Mouse (Mus musculus): ENCODE data around the gene Arrb1. TPM values are rescaled to one million over a fixed set of nuclear protein-coding genes. Genes with fewer than 3 reads are reported as not detected.

Arrb1 gene
- polyA plus RNA-seq, 1 experiment from 2014 or later = 13.1 TPM

DNA sequence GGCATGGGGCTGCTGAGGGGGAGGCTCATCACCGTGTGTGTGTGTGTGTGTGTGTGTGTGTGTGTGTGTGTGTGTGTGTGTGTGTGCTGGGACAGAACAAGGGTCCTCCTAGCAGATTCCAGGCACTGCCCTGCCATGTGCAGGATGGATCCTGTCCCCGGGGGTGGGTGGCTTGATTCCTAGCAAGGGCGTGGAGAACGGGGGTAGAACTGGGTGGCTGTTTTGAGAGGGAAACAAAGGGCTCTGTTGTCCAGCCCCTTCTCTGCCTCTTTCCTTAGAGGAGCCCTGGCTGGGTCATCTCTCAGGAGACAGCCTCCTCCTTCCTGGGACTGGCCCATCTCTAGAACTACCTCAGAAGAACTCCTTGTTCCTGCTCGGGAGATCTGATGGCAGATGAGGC, 5.9 kb downstream of the Arrb1 start:
- Histone ChIP-seq H3K9me3 (no peaks in the 10 kb centered on the region), H3K4me3 (no peak overlapping the region), H3K36me3 (0 out of 2 replicates have a peak, but pooled peaks cover 3% of the 10 kb centered on the region), H3K4me1 (peaks cover 77% of the 10 kb centered on the region), H3K27me3 (ENCODE audit: insufficient read depth, poor library complexity, severe bottlenecking) (no peaks in the 10 kb centered on the region), H3K27ac (peak overlapping the region; percentile 43)
- DNase-seq (ENCODE audit: low spot score) = no peak
- 47% methylated on average over 5 of the region's 5 CpGs for WGBS

DNA sequence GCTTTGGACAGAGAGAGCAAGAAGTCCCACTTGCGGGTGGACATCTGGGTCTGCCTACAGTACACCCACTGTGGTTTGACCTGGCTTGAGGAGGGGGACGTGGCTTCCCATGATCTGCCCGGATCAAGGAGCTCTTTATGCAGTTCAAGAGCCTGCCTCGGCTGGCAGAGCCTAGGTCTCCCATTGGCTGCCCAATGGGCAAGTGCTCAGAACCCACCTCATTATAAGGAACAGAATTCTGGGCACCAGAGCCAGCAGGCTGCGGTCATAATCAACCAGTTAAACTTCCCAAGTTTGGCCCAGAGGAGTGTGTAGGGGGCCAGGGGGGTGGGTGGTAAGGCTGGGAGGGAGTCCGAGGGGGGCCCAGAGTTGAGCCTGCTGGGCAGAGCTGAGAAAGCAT, 9.0 kb downstream of the Arrb1 start:
- H3K27me3 ChIP-seq (ENCODE audit: insufficient read depth, poor library complexity, severe bottlenecking) = no peaks in the 10 kb centered on the region
- H3K9me3 ChIP-seq = no peaks in the 10 kb centered on the region
- peaks cover 67% of the 10 kb centered on the region for H3K4me1 ChIP-seq
- H3K4me3 ChIP-seq = no peak overlapping the region
- DNase-seq (ENCODE audit: low spot score) = no peak
- H3K36me3 ChIP-seq = 0 out of 2 replicates have a peak, but pooled peaks cover 3% of the 10 kb centered on the region
- 66% methylated on average over 6 of the region's 6 CpGs for WGBS
- H3K27ac ChIP-seq = peak overlapping the region; percentile 84; the same call in 1 of the 2 replicates

DNA sequence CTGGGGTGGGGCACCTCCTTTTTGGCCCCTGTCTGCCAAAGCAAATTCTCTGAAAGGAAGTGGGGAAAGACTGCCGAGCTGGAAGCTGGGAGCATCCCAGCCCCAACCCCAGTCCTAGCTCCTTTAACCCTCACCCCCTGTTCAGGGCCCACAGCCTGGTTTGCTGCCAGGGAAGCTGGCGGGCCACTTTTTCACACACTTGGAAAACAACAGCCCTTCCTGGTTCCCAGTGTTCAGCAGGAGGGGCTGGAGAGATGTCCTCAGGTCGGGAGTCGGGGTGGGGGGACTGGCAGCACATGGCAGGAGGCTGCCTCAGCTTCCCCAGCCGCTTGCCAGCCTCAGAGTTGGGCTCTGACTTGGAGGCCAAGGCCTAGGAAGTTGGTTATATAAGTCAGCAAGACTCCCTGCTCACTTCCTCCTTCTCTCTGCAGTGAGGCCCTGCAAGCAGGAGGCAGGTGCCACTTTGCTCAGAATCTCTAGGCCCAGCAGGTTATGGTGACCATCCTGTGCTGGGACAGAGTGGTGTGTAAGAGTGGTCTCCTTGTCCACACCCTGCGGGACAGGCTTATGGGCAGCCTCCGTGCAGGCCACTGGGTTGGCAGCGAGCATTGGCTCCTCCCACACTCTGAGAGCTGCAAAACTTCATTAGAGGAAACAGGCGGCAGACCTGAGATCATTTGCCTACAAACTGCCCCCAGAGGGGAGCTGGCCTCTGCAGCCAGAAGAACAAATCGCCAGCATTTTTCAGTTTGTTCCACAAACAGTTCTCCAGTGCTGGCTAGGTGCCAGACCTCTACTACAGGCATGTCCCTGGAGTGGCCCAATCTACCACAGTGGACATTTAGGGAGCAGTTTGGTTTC, 10.8 kb downstream of the Arrb1 start:
- Histone ChIP-seq H3K27ac (peak overlapping the region; percentile 84), H3K4me3 (peak overlapping the region; percentile 5; the same call in 1 of the 2 replicates), H3K9me3 (no peaks in the 10 kb centered on the region), H3K4me1 (peaks cover 52% of the 10 kb centered on the region), H3K36me3 (peaks cover 12% of the 10 kb centered on the region; the same call in 1 of the 2 replicates), H3K27me3 (ENCODE audit: insufficient read depth, poor library complexity, severe bottlenecking) (no peaks in the 10 kb centered on the region)
- 39% methylated on average over 10 of the region's 10 CpGs for WGBS
- peak; percentile 84 for DNase-seq (ENCODE audit: low spot score)

DNA sequence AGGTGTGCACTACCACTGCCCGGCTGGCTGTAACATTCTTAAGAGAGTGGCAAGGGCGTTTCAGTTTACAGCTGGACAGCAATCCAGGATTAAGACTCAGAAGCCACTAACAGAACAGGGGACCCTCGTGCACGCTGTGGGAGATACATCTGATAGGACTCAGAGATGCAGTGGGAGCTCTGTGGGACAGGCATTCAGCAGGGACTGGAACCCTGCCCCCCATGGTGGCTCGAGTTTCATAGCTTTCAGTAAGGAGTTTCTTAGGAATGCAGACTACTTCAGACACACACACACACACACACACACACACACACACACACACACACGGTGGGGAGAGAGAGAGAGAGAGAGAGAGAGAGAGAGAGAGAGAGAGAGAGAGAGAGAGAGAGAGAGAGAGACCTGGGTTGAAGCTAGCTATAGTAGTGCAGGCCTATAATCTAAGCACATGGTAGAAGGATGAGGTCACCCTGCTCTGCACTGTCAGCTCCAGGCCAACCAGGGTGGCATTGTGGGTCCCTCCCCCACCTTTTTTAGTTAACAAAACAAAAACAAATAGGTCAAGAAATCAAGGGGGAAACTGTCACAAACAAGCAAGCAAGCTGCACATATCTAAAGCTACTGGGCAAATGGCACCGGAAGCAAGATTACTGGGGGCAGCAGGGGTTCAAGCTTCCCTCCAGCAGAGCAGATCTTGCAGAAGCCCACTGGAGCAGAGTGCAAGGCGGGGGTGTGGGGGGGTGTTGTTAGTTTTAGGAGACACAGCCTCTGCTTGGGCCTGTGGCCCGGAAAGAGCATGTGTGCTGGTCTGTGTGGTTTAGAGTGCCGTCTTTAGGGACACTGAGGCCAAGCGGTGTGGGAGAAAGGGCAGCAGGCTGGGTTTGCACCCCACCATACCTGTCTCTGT, 12.6 kb downstream of the Arrb1 start:
- H3K27ac ChIP-seq = peak overlapping the region; percentile 75
- H3K9me3 ChIP-seq = no peaks in the 10 kb centered on the region
- H3K27me3 ChIP-seq (ENCODE audit: insufficient read depth, poor library complexity, severe bottlenecking) = no peaks in the 10 kb centered on the region
- H3K4me1 ChIP-seq = peaks cover 54% of the 10 kb centered on the region
- DNase-seq (ENCODE audit: low spot score) = no peak
- WGBS = 34% methylated on average over 10 of the region's 11 CpGs
- H3K4me3 ChIP-seq = no peak overlapping the region
- peaks cover 21% of the 10 kb centered on the region; the same call in 1 of the 2 replicates for H3K36me3 ChIP-seq

DNA sequence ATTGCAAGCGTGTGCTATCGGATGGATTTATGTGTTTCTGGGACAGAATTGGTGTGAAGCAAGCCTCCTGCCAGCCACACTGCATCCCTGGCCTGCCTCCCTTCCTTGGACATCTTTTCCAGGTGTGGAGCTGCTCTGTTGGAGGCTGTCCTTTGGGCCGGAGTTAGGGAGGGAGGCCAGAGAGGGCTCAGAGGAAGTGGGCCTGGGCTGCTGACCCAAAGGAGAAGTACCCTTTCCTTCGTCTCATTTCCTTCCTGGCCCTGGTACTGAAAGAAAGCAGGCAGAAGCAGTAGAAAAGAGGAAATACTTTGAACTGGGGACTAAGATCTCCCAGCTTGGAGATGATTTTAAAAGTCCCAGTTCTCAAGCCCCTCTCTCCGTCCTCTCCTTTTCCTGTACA, 14.4 kb downstream of the Arrb1 start:
- Histone ChIP-seq H3K36me3 (peaks cover 21% of the 10 kb centered on the region; the same call in 1 of the 2 replicates), H3K9me3 (no peaks in the 10 kb centered on the region), H3K4me1 (peaks cover 66% of the 10 kb centered on the region), H3K27ac (no peak overlapping the region), H3K27me3 (ENCODE audit: insufficient read depth, poor library complexity, severe bottlenecking) (no peaks in the 10 kb centered on the region), H3K4me3 (no peak overlapping the region)
- WGBS = 81% methylated on average over 5 of the region's 5 CpGs
- no peak for DNase-seq (ENCODE audit: low spot score)

DNA sequence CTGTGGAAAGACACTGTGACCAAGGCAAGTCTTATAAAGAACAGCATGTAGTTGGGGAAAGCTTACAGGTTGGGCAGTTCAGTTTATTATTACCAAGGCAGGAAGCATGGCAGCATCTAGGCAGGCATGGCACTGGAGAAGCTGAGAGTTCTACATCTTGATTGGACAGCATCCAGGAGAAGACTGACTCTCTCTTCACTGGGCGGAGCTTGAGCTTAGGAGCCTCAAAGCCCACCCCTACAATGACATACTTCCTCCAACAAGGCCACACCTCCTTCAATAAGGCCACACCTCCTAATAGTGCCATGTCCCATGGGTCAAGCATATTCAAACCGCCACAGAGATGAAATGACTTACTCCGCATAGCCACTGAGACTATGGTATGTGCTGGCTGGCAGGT, 16.4 kb downstream of the Arrb1 start:
- Histone ChIP-seq H3K4me1 (peaks cover 56% of the 10 kb centered on the region), H3K36me3 (peaks cover 18% of the 10 kb centered on the region; the same call in 1 of the 2 replicates), H3K4me3 (no peak overlapping the region), H3K27me3 (ENCODE audit: insufficient read depth, poor library complexity, severe bottlenecking) (no peaks in the 10 kb centered on the region), H3K9me3 (no peaks in the 10 kb centered on the region), H3K27ac (no peak overlapping the region)
- 92% methylated on average over 3 of the region's 3 CpGs for WGBS
- DNase-seq (ENCODE audit: low spot score) = no peak

DNA sequence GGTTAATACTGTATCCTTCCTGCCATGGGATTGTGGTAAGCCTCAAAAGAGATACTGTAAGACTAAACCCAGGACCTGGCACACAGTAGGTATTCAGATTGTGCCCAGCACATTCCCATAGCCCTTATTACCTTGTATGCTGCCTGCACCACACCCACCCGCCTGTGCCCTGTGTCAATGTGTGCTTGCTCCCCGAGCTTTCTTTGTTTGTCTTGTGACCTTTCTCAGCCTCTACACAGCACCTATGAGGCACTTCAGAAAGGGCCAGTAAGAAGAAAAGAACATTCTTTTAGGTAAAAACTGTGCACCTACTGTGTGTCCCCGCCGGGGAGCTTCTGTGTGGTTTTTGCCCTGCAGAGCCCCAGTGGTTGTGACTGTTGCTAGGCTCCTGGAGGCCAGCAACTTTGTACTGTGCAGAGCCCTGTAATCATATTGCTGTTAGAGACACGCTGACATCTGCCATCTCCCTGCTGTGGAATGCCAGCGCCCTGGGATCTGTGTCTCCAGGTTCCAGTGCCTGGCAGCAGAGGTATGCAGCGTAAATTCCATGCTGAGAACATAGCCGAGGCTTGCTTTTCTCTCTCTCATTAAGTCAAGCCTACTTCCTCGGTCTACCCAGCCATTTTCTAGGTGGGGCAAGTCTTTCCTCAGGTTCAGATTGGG, 18.1 kb downstream of the Arrb1 start:
- peak; percentile 85 for DNase-seq (ENCODE audit: low spot score)
- Histone ChIP-seq H3K27me3 (ENCODE audit: insufficient read depth, poor library complexity, severe bottlenecking) (no peaks in the 10 kb centered on the region), H3K9me3 (no peaks in the 10 kb centered on the region), H3K4me3 (no peak overlapping the region), H3K27ac (peak overlapping the region; percentile 83), H3K4me1 (peaks cover 50% of the 10 kb centered on the region), H3K36me3 (peaks cover 18% of the 10 kb centered on the region; the same call in 1 of the 2 replicates)
- WGBS = 40% methylated on average over 9 of the region's 9 CpGs

DNA sequence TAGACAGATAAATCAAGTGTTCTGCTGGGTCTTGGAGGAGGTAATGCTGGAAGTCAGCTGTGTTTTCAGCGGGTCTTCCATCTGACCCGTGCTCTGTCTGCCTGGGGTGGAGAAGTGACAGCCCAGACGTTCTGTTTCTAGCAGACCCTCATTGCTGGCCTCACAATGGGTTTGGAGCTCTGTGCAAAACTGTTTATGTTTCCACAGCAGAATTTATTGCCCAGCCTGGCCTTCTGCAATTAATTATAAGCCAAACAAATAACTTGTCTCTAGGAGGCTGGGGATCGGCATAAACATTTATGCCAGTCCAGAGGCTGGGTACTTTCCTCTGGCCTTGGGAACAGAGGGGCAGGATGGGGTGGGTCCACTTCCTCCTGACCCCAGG, 18.6 kb downstream of the Arrb1 start:
- Histone ChIP-seq H3K36me3 (peaks cover 18% of the 10 kb centered on the region; the same call in 1 of the 2 replicates), H3K27me3 (ENCODE audit: insufficient read depth, poor library complexity, severe bottlenecking) (no peaks in the 10 kb centered on the region), H3K9me3 (no peaks in the 10 kb centered on the region), H3K27ac (peak overlapping the region; percentile 83), H3K4me1 (peaks cover 47% of the 10 kb centered on the region), H3K4me3 (no peak overlapping the region)
- WGBS = 33% methylated on average over 4 of the region's 4 CpGs
- no peak for DNase-seq (ENCODE audit: low spot score)

DNA sequence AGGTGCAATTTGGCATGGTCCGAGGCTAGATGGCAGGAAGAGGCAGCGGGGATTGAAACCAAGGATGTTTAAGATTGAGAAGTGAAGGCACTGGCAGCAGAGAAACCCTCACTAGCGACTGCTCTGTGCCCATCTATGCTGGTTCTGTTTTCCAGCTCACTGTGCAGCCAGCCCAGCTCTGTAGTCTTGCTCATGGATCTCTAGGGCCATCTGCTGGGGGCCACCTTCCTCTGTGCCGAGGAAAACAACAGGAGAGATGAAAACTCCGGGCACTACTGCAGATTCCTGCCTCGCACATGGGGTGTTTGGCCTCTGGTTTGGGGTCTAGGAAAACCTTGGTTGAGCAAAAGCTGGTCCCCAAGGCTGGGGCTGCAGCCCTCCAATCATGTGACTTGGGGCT, 20.6 kb downstream of the Arrb1 start:
- peaks cover 64% of the 10 kb centered on the region for H3K4me1 ChIP-seq
- no peak for DNase-seq (ENCODE audit: low spot score)
- no peak overlapping the region for H3K4me3 ChIP-seq
- no peaks in the 10 kb centered on the region for H3K27me3 ChIP-seq (ENCODE audit: insufficient read depth, poor library complexity, severe bottlenecking)
- H3K27ac ChIP-seq = peak overlapping the region; percentile 63
- H3K9me3 ChIP-seq = no peaks in the 10 kb centered on the region
- peaks cover 11% of the 10 kb centered on the region; the same call in 1 of the 2 replicates for H3K36me3 ChIP-seq
- 26% methylated on average over 6 of the region's 6 CpGs for WGBS

DNA sequence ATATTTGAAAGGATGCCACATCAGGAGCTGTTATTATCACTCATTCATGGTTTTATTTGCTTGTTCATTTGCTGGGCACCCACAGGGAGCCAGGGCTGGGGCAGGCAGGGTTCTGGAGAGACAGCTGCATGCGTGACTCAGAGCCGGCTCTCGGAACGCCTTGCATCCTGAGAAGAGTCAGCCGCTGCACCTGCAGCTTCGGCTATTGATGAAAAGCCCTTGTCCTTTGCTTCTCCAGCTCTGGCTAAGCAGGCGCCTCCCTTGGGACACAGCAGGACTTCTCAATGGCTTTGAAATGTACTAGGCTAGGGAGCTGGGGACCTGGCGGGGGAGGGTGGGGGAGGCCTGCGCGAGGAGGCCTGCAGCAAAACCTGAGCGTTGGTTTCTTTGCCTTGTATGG, 23.8 kb downstream of the Arrb1 start:
- H3K4me3 ChIP-seq = no peak overlapping the region
- no peaks in the 10 kb centered on the region for H3K36me3 ChIP-seq
- DNase-seq (ENCODE audit: low spot score) = no peak
- peak overlapping the region; percentile 30 for H3K27ac ChIP-seq
- 19% methylated on average over 11 of the region's 11 CpGs for WGBS
- peaks cover 70% of the 10 kb centered on the region for H3K4me1 ChIP-seq
- no peaks in the 10 kb centered on the region for H3K27me3 ChIP-seq (ENCODE audit: insufficient read depth, poor library complexity, severe bottlenecking)
- no peaks in the 10 kb centered on the region for H3K9me3 ChIP-seq

DNA sequence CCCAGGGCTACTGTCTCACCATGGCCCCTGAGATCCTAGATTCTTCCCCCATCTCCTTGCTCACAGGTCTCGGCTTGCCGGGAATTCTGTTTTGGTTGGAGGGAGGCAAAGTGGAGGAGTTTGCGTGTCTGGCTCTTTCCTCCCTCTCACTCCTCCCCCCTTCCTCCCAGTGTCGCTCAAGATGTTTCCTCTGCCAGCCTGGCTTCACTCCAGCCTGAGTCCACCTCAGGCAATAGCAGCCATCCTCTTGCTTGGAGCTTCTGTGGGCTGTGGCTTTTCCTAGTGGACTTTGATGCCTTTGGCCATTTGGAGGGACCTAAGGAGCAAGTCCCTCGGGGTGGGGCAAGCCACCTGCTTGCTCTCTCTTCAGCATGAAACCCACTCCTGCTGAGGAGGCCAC, 27.2 kb downstream of the Arrb1 start:
- Histone ChIP-seq H3K27me3 (ENCODE audit: insufficient read depth, poor library complexity, severe bottlenecking) (no peaks in the 10 kb centered on the region), H3K36me3 (no peaks in the 10 kb centered on the region), H3K4me1 (peaks cover 77% of the 10 kb centered on the region), H3K9me3 (no peaks in the 10 kb centered on the region), H3K27ac (peak overlapping the region; percentile 47; the same call in 1 of the 2 replicates), H3K4me3 (no peak overlapping the region)
- DNase-seq (ENCODE audit: low spot score) = no peak
- 24% methylated on average over 5 of the region's 5 CpGs for WGBS

DNA sequence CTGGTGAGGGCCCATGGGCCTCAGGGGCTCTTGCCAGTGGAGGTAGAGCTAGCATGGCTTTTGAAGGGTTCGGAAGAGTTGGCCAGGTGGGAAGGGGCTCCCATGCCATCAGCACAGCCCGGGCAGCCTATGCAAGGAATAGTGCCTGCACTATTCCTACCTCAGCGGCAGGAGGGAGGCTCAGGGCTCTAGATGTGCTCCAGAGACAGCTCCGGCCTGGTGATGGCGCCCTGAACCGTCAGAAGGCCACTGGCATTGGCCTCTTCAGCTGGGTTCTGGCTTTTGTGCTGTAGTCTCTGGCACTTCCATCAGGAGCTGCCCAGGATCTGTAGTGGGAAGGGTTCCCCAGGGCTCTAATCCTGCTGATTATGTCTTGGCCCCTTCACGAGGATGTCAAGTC, 28.0 kb downstream of the Arrb1 start:
- Histone ChIP-seq H3K4me1 (peaks cover 72% of the 10 kb centered on the region), H3K9me3 (no peaks in the 10 kb centered on the region), H3K27me3 (ENCODE audit: insufficient read depth, poor library complexity, severe bottlenecking) (no peaks in the 10 kb centered on the region), H3K4me3 (no peak overlapping the region), H3K36me3 (no peaks in the 10 kb centered on the region), H3K27ac (peak overlapping the region; percentile 47)
- DNase-seq (ENCODE audit: low spot score) = no peak
- 57% methylated on average over 7 of the region's 7 CpGs for WGBS

All from heart, embryonic 10.5 days (tissue).